Mouse (Mus musculus) gastrocnemius, adult 2 months (tissue): ENCODE results near the gene Cyp2e1. TPM values are rescaled to one million over a fixed set of nuclear protein-coding genes. Genes with fewer than 3 reads are reported as not detected.
"Not testable (repeated sequence)": the region's sequence is repeated elsewhere in the genome, so short reads cannot be mapped to it uniquely, and the experiment has no call there.

Experiments
- DNase-seq: peaks from one replicate; pipeline ENCODE4 v3.0.0; 2022
- H3K27ac ChIP-seq: fragments of 200-600 bp; 2 replicates; pipeline ENCODE4 v1.8.1; 2022; ENCODE audit warnings: mild to moderate bottlenecking
- H3K4me3 ChIP-seq: fragments of 200-600 bp; 2 replicates; pipeline ENCODE4 v1.8.1; 2022; ENCODE audit warnings: mild to moderate bottlenecking, moderate library complexity
- CTCF ChIP-seq: fragments of 200-600 bp; IDR thresholded peaks from 2 replicates; pipeline ENCODE4 v1.8.1; 2022; ENCODE audit warnings: antibody characterized with exemption, mild to moderate bottlenecking, moderate library complexity
- intact Hi-C: fragments of 180-260 bp; cut with DNase I; formaldehyde crosslinking; loops from one replicate; pipeline ENCODE4 v1.15.1; 2025
- long read RNA-seq, 2 experiments: library from polyadenylated mRNA; stranded (forward); transcript quantifications; one replicate each; pipeline ENCODE4 v2.0.0; 2021
- total RNA-seq, 2 experiments: library from RNA; stranded (reverse); gene quantifications; 2 replicates each; pipeline ENCODE4 v1.2.3; 2021

Cyp2e1 gene
- total RNA-seq: 1 to 10 TPM; 2.6 to 8.8 TPM
- long read RNA-seq, experiment 1, transcript Cyp2e1-201 (9 exons, 1,833 nt): major isoform, 5 of 5 reads
- long read RNA-seq, experiment 1, partial matches to known transcripts: 0 of 5 reads
- long read RNA-seq, experiment 1, other reads (novel, unspliced or antisense): 0 of 5 reads
- long read RNA-seq, experiment 2, partial matches to known transcripts: 0 of 1 reads
- long read RNA-seq, experiment 2, other reads (novel, unspliced or antisense): 0 of 1 reads

DNA sequence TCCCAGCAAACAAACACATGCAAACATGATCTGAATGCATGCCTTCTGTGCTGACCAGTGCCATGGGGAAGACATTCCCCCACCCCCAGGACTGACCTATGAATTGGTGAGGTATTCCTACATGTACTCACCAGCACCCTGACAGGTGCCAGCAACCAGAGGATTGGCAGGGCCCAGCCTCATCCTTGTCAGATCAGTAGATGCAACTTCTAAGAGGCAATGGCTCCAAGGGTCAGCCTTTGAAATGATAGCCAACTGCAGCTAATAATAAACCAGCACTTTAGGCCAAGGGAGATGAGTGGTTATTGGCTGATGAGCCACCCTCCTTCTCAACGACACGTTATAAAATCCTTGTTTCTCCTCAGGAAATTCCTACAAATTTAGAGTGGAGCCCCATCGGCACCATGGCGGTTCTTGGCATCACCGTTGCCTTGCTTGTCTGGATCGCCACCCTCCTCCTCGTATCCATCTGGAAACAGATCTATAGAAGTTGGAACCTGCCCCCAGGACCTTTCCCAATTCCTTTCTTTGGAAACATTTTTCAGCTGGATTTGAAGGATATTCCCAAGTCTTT, at the start of gene Cyp2e1:
Gene Cyp2e1, plus strand, starts transcription at position 293 of the 574 bp plus-strand sequence.
- DNase-seq: no peak
- intact Hi-C loops: no loop called here
- TF ChIP-seq CTCF: no peak

DNA sequence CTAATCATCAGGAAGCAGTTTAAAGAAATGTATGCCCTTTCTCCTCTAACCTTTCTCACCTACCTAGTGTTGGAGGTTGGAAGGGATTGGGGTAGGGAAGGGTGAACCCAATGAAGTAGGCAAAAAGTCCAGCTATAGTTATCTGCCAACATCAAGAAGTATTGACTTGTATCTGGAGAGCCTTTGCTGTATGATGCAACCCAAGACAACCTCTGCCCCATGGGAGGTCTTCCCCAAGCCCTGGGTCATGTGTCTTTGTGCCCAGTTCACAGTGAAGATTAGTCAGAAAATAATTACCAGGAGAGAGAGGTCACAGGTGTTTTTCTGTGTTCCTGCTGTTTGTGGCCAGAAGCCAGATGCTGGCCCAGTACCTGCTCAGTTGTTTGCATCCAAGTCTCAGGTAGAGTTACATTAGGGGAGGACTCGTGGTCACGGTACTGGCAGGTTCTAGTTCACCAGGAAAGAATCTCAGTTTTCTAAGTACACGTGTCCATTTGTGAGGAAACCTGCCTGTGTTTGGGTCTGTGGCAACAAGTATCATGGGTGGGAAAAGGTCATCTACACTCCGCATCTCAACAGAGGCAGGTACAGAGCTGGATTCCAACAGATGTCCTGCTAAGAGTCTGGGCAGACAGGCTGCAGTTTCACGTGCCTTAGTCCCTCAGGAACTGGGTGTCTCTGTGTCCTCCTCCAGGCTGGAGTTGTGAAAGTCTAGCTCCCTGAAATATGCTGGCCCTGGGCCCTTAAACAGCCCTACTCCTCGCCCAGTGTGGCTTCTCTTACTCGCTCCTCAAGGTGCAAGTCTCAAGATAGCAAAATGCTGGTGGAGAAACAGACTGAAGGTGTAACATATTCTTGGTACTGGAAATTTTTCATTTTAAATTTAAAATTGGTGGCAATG, 46.1 kb upstream of the Cyp2e1 start:
- no peak for TF ChIP-seq CTCF
- no peak for DNase-seq
- H3K27ac ChIP-seq: no peak overlapping the region
- intact Hi-C loops: no loop called here
- no peak overlapping the region for H3K4me3 ChIP-seq

More for the DNA sequence above, at the start of gene Cyp2e1:
- no peak within 1 kb of the TSS for H3K4me3 ChIP-seq
- H3K27ac ChIP-seq: no peak within 1 kb of the TSS

GRCm38 (mm10) chr7:140721095-140721494, 42.4 kb upstream of the Cyp2e1 start:
- Histone ChIP-seq H3K4me3 (no peak overlapping the region), H3K27ac (no peak overlapping the region)
- no peak for DNase-seq
- no peak for TF ChIP-seq CTCF
- intact Hi-C loops: no loop called here

GRCm38 (mm10) chr7:140725558-140725957, 38.0 kb upstream of the Cyp2e1 start:
- no peak overlapping the region for H3K4me3 ChIP-seq
- TF ChIP-seq CTCF: no peak
- no peak overlapping the region for H3K27ac ChIP-seq
- intact Hi-C loops: no loop called here
- DNase-seq: no peak

DNA sequence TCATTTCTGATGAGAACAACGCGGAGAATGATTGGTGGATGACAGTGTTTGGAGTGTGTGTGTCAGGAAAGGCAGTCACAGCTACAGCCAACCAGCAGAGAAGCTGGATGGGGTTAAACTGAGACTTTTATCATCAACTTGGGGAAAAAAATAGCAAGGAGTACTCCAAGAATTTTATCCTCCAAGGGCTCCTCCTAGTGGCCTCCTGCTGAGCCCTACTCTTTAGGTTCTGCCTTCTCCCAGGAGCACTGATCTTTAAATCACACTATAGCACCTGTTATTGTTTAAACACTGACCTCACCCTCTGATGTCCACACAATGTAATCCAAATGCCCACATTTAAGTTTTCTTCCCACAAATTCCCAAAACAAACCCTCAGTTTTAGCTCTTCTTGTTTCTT, 30.4 kb upstream of the Cyp2e1 start:
- Histone ChIP-seq H3K27ac (no peak overlapping the region), H3K4me3 (no peak overlapping the region)
- DNase-seq: no peak
- peak; percentile 1; the same call in 1 of the 2 replicates for TF ChIP-seq CTCF
- intact Hi-C loops: no loop called here

- intact Hi-C loops: no loop called here
- Histone ChIP-seq H3K4me3 (no peak overlapping the region), H3K27ac (no peak overlapping the region)
- no peak for DNase-seq
- no peak for TF ChIP-seq CTCF
Measured at GRCm38 (mm10) chr7:140747402-140747801, 16.1 kb upstream of the Cyp2e1 start.

- Histone ChIP-seq H3K4me3 (no peak overlapping the region), H3K27ac (no peak overlapping the region)
- no peak for TF ChIP-seq CTCF
- intact Hi-C loops: no loop called here
- DNase-seq: no peak
Measured at GRCm38 (mm10) chr7:140748116-140748826, 15.3 kb upstream of the Cyp2e1 start.

DNA sequence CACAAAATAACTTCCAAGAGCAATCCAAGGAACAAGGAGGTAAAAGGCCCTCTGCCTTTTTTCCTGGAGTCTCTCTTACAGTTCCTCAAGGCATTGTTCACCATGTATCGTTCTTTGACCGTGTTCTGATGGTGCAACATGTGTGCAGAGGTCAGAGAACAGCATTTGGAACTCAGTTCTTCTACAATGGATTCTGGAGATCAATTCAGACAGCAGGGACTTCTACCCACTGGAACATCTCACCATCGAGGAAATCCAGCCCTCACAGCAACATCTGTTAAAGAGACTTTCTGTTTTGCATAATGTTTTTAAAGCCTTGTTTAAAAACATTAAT, 14.7 kb upstream of the Cyp2e1 start:
- no peak for DNase-seq
- Histone ChIP-seq H3K27ac (no peak overlapping the region), H3K4me3 (no peak overlapping the region)
- TF ChIP-seq CTCF: no peak
- intact Hi-C loops: no loop called here

GRCm38 (mm10) chr7:140754556-140754955, 9.0 kb upstream of the Cyp2e1 start:
- TF ChIP-seq CTCF: no peak
- H3K4me3 ChIP-seq: no peak overlapping the region
- DNase-seq: no peak
- H3K27ac ChIP-seq: no peak overlapping the region
- intact Hi-C loops: no loop called here

GRCm38 (mm10) chr7:140756151-140756854, 7.2 kb upstream of the Cyp2e1 start:
- intact Hi-C loops: no loop called here
- no peak overlapping the region for H3K4me3 ChIP-seq
- no peak for TF ChIP-seq CTCF
- no peak for DNase-seq
- no peak overlapping the region for H3K27ac ChIP-seq

DNA sequence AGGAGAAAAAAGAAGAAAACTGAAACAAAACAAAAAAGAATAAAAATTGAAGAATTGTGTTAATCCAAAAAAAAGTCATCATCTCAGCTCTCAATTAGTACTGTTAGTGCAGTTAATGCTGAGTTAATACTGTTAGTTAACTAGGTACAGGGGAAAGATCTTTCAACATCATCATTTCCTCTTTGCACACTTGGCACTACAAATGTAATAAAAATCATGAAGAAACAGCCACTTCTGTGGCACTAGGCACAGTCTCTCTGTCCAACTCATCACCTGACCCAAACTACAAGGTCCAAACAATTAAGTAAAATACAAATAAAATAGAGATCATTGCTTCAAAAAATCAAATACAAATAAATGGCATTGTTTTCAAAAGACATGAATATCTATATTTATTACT, 2.9 kb upstream of the Cyp2e1 start:
- no peak for TF ChIP-seq CTCF
- H3K27ac ChIP-seq: no peak overlapping the region
- no peak for DNase-seq
- intact Hi-C loops: no loop called here
- H3K4me3 ChIP-seq: no peak overlapping the region

DNA sequence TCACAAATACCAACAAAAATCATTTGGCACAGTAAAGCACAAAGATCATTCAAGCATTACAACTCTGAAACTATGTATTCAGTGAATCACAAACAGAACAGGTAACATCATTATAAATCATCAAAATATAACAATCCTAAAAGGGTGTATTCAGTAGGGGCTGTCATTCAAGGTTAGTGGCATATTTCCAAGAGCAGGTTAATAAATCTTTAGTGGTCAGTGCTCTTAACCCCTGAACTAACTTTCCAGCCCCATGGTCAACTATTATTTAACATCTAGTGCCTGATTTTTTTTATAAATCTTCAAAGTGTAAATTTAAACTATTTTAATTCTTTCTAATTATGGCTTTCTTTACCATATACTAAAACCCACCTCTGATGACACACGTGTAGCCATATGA, 1.9 kb downstream of the Cyp2e1 start:
- H3K4me3 ChIP-seq, H3K27ac ChIP-seq, DNase-seq, intact Hi-C loops: not testable (repeated sequence)
